ENCODE assay signal across 8 mouse cellular contexts in genomic region chr3:58138726-58139585, GRCm38 (mm10).
DNase-seq lines count a peak whose midpoint lies in the region; ATAC-seq and TF ChIP-seq lines count a peak whose summit lies in the region.

No protein-coding gene starts in this region.

- H3K4me2 ChIP-seq in heart, embryonic 11.5 days, result no peak overlapping the region
- H3K4me2 ChIP-seq in intestine, embryonic 14.5 days (ENCODE audit: low read length), result no peak overlapping the region

- H3K9ac ChIP-seq in heart, embryonic 11.5 days (ENCODE audit: low read depth, low read length), result no peak overlapping the region
- no peak overlapping the region for H3K9ac ChIP-seq in intestine, embryonic 14.5 days (ENCODE audit: low read length)

- H3K9me3 ChIP-seq in heart, embryonic 11.5 days (replicated peaks; ENCODE audit: control insufficient read depth, low read length), result no peaks in the 10 kb centered on the region
- no peaks in the 10 kb centered on the region for H3K9me3 ChIP-seq in intestine, embryonic 14.5 days (ENCODE audit: control insufficient read depth, low read length)

- no peak overlapping the region for H3K4me3 ChIP-seq in heart, embryonic 11.5 days (ENCODE audit: low read depth, low read length)
- H3K4me3 ChIP-seq in thymus, adult 2 months (ENCODE audit: control insufficient read depth, insufficient read depth, low read length), result no peak overlapping the region
- no peak overlapping the region for H3K4me3 ChIP-seq in intestine, embryonic 14.5 days (ENCODE audit: low read depth, low read length)

- no peak for ATAC-seq in heart, embryonic 11.5 days (replicated peaks; ENCODE audit: insufficient number of reproducible peaks, low FRiP score, low TSS enrichment)
- peak; percentile 50; the same call in 1 of the 2 replicates for ATAC-seq in intestine, embryonic 14.5 days (replicated peaks; ENCODE audit: low FRiP score, low TSS enrichment, low read depth)
- no peak for ATAC-seq in megakaryocyte-erythroid progenitor cell, adult 5-6 weeks (replicated peaks; ENCODE audit: low FRiP score, low TSS enrichment, poor library complexity, severe bottlenecking)

- no peak for TF ChIP-seq CTCF in thymus, adult 2 months (IDR thresholded peaks at IDR 0.05; ENCODE audit: borderline replicate concordance, control insufficient read depth, extremely low read depth, insufficient read depth, low read length, poor library complexity)

- TF ChIP-seq POLR2A in thymus, adult 2 months (IDR thresholded peaks at IDR 0.05; ENCODE audit: control insufficient read depth, extremely low read depth, insufficient read depth, low read length, poor library complexity), result no peak

- H3K36me3 ChIP-seq in heart, embryonic 11.5 days (ENCODE audit: control insufficient read depth, insufficient read depth, low read length), result no peaks in the 10 kb centered on the region
- no peaks in the 10 kb centered on the region for H3K36me3 ChIP-seq in thymus, adult 2 months (ENCODE audit: control insufficient read depth, insufficient read depth, low read length)
- H3K36me3 ChIP-seq in intestine, embryonic 14.5 days (ENCODE audit: control insufficient read depth, insufficient read depth, low read length), result no peaks in the 10 kb centered on the region

- DNase-seq in heart, adult 18-20 months, result peak; percentile 16 to 68
- peak; percentile 6 for DNase-seq in thymus, adult 2 months
- DNase-seq in thymus, adult 18-20 months, result no peak
- DNase-seq in c-Kit-positive CD71-positive TER-119-positive erythroid progenitor cells, embryonic 14.5 days (ENCODE audit: low spot score), result peak; percentile 23
- DNase-seq in intestine, embryonic 14.5 days (ENCODE audit: low spot score), result peak; percentile 76
- DNase-seq in naive thymus-derived CD4-positive, alpha-beta T cell, adult 2 months (ENCODE audit: low read depth), result peak; percentile 6

- no peaks in the 10 kb centered on the region for H3K4me1 ChIP-seq in heart, embryonic 11.5 days (ENCODE audit: control insufficient read depth, insufficient read depth, low read length)
- H3K4me1 ChIP-seq in thymus, adult 2 months (replicated peaks; ENCODE audit: control insufficient read depth, insufficient read depth, low read length), result no peaks in the 10 kb centered on the region
- no peaks in the 10 kb centered on the region for H3K4me1 ChIP-seq in intestine, embryonic 14.5 days (replicated peaks; ENCODE audit: control insufficient read depth, insufficient read depth, low read length)

- 69% methylated on average over 8 of the region's 8 CpGs for WGBS in heart, embryonic 11.5 days (ENCODE audit: insufficient replicate concordance)
- 82% methylated on average over 8 of the region's 8 CpGs for WGBS in thymus, adult 2 months
- 66% methylated on average over 8 of the region's 8 CpGs for WGBS in intestine, embryonic 14.5 days

- H3K27me3 ChIP-seq in heart, embryonic 11.5 days (ENCODE audit: control insufficient read depth, insufficient read depth, low read length), result no peaks in the 10 kb centered on the region
- no peaks in the 10 kb centered on the region for H3K27me3 ChIP-seq in thymus, adult 2 months (ENCODE audit: control insufficient read depth, insufficient read depth, low read length)
- no peaks in the 10 kb centered on the region for H3K27me3 ChIP-seq in intestine, embryonic 14.5 days (replicated peaks; ENCODE audit: control insufficient read depth, insufficient read depth, low read length)

- H3K27ac ChIP-seq in heart, embryonic 11.5 days (ENCODE audit: low read depth, low read length), result no peak overlapping the region
- no peak overlapping the region for H3K27ac ChIP-seq in thymus, adult 2 months (ENCODE audit: control insufficient read depth, insufficient read depth, low read length)
- H3K27ac ChIP-seq in intestine, embryonic 14.5 days (ENCODE audit: low read depth), result no peak overlapping the region

Comparison
In these comparisons a context has a peak if more than half of its experiments do, and no peak if none do; other contexts are left out.
1. DNase-seq: peak in heart, adult 18-20 months (2 of 2), thymus, adult 2 months (single experiment), c-Kit-positive CD71-positive TER-119-positive erythroid progenitor cells, embryonic 14.5 days (single experiment), intestine, embryonic 14.5 days (single experiment) and naive thymus-derived CD4-positive, alpha-beta T cell, adult 2 months (single experiment); none in thymus, adult 18-20 months (0 of 2).